Mouse (Mus musculus) kidney, embryonic 16.5 days (tissue): ENCODE measurements at regions not wholly inside any gene's neighbourhood (a gene's known extent, or its start where the extent isn't known, plus 50 kb on each side); places are given as distances from the start of the nearest gene placed in this dataset.

ENCODE experiments used
- ATAC-seq: fragments of 200-750 bp; cut with Nextera tagmentation; 2 replicates; pipeline ENCODE4 v1.8.0; 2017; ENCODE audit warnings: moderate TSS enrichment; ENCODE audit not compliant: low FRiP score, low TSS enrichment
- H3K27ac ChIP-seq: fragments of 300-500 bp; sonication (generic); 2 replicates; pipeline ENCODE4 v1.5.1; 2014; ENCODE audit warnings: low read length
- H3K27me3 ChIP-seq: fragments of 300-500 bp; sonication (generic); 2 replicates; pipeline ENCODE4 v1.6.1; 2014; ENCODE audit warnings: low read length, control low read depth, mixed read lengths; ENCODE audit not compliant: insufficient read depth
- H3K36me3 ChIP-seq: fragments of 300-500 bp; sonication (generic); 2 replicates; pipeline ENCODE4 v1.6.1; 2014; ENCODE audit warnings: low read length, control low read depth, mixed read lengths; ENCODE audit not compliant: insufficient read depth
- H3K4me1 ChIP-seq: fragments of 300-500 bp; sonication (generic); 2 replicates; pipeline ENCODE4 v1.6.1; 2014; ENCODE audit warnings: low read length, control low read depth, mixed read lengths; ENCODE audit not compliant: insufficient read depth
- H3K4me2 ChIP-seq: fragments of 300-500 bp; sonication (generic); replicated peaks from 2 replicates; pipeline ENCODE4 v1.6.1; 2014; ENCODE audit warnings: low read depth, low read length
- H3K4me3 ChIP-seq: fragments of 300-500 bp; sonication (generic); 2 replicates; pipeline ENCODE4 v1.5.1; 2014; ENCODE audit warnings: mild to moderate bottlenecking, low read length
- H3K9ac ChIP-seq: fragments of 300-500 bp; sonication (generic); replicated peaks from 2 replicates; pipeline ENCODE4 v1.6.1; 2014; ENCODE audit warnings: low read length
- H3K9me3 ChIP-seq: fragments of 300-500 bp; sonication (generic); 2 replicates; pipeline ENCODE4 v1.6.1; 2016; ENCODE audit warnings: low read length, control low read depth
- WGBS: fragments of 180-500 bp; shearing (Covaris S2); extraction: QIAGEN DNeasy Blood & Tissue Kit; methylation state at CpG from one replicate; pipeline ENCODE4 v1.1.7; 2014; 5-methylcytosine and 5-hydroxymethylcytosine counted together

DNA sequence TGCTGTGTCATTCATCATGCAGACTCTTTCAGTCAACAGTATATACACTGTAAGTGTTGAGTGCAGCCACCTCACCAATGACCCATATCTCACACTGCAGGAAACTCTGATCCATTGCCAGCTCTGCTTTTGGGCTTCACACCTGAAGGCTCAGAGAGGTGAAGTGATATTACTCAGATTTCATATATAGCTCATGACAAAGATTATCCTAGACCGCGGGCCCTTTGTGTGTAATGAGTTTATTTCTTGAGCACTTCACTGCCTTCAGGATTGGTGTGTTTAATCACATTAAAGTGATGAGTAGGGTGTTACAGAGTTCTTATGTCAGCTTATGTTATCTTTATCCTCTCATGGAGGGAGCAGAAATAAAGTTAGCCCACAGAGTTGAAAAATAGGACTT, 369.2 kb downstream of the Slc4a3 start:
- H3K9me3 ChIP-seq = no peaks in the 10 kb centered on the region
- no peaks in the 10 kb centered on the region for H3K36me3 ChIP-seq
- H3K9ac ChIP-seq = no peak overlapping the region
- ATAC-seq = no peak
- H3K4me3 ChIP-seq = no peak overlapping the region
- H3K27me3 ChIP-seq = no peaks in the 10 kb centered on the region
- H3K27ac ChIP-seq = no peak overlapping the region
- no peaks in the 10 kb centered on the region for H3K4me1 ChIP-seq
- WGBS = 89% methylated on average over 2 of the region's 2 CpGs
- no peak overlapping the region for H3K4me2 ChIP-seq

DNA sequence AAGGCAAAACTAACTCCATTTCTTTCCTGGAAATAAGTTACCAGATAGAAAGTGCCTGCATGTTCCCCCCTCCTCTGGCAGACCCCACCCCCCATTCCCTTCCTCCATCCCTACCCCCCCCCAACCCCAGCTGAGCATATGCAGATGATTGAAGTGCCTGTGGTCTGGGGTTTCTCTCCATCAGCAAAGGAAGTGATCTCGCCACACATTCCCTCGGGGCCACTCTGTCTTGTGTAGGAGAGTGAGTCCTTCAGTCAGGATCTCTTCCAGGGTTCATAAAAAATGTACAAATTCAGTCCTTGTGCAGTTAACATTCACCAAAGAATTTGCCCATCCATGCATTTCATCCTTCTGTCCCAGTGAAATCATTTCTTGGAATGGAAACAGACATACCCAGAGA, 370.1 kb downstream of the Slc4a3 start:
- Histone ChIP-seq H3K9ac (no peak overlapping the region), H3K27me3 (no peaks in the 10 kb centered on the region), H3K9me3 (no peaks in the 10 kb centered on the region), H3K36me3 (no peaks in the 10 kb centered on the region), H3K4me1 (no peaks in the 10 kb centered on the region), H3K27ac (no peak overlapping the region), H3K4me2 (no peak overlapping the region), H3K4me3 (no peak overlapping the region)
- 48% methylated on average over 2 of the region's 2 CpGs for WGBS
- ATAC-seq = no peak

DNA sequence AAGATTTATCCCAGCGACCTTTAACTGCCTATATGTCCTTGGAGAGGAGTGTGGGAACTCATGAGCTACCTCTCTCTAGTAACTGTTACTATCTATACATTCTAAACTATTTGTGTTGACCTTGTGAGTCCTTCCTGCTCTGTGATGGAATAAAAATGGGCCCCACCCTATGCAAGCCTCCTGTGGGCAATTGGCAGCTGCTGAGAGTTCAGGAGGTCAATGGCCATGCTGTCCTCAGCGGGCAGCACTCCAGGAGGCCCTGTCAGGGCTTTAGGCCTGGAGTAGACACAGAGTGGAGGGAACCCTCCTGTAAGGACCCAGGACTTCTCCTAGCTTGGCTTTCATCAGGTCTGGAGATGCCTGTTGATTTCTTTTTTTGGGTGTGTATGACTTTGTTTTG, 373.1 kb downstream of the Slc4a3 start:
- ATAC-seq = no peak
- Histone ChIP-seq H3K9me3 (no peaks in the 10 kb centered on the region), H3K4me3 (no peak overlapping the region), H3K4me2 (no peak overlapping the region), H3K36me3 (no peaks in the 10 kb centered on the region), H3K27me3 (no peaks in the 10 kb centered on the region), H3K27ac (no peak overlapping the region), H3K4me1 (no peaks in the 10 kb centered on the region), H3K9ac (no peak overlapping the region)
- 59% methylated on average over 2 of the region's 2 CpGs for WGBS

DNA sequence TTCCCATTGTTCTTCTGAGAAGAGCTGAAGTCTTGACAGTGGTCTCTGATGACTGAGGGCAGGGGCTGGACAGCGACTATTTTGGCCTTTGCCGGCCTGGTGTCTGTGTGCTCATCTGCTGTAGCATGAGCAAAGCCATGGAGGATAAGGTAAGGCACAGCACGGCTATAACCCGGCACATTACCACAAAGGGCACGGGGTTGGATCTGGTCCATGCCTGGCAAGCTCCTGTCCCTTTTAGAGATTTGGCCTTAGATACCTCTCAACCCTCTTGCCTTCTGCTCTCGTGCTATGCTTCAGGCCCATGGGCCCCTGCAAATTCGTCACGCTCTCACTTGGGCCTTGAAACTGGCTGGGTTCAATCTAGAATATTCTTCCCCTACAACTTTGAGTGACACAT, 379.0 kb downstream of the Slc4a3 start:
- Histone ChIP-seq H3K27ac (no peak overlapping the region), H3K9me3 (no peaks in the 10 kb centered on the region), H3K36me3 (no peaks in the 10 kb centered on the region), H3K9ac (no peak overlapping the region), H3K4me2 (no peak overlapping the region), H3K4me3 (no peak overlapping the region), H3K4me1 (no peaks in the 10 kb centered on the region; the same call in 1 of the 2 replicates), H3K27me3 (no peaks in the 10 kb centered on the region)
- 85% methylated on average over 8 of the region's 8 CpGs for WGBS
- ATAC-seq = no peak

DNA sequence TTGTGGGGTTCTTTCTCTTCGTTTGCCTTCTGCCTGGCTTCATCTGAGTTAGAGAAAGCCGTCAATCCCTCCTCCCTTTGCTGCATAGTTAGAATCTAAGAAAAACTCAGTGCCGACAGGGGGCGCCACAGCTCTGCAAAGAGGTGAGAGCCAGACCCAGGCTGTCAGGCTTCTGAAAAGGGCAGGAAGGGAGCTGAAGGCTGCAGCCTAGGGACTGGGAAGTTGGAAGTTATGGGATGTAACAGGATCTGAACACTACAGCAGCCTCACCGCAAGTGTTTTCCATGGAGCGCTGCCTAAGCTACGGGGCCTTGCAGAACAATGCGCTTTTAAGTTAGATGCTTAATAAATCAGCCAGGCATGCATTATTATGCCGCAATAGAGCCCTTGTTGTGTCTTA, 379.7 kb downstream of the Slc4a3 start:
- no peaks in the 10 kb centered on the region; the same call in 1 of the 2 replicates for H3K4me1 ChIP-seq
- no peak overlapping the region for H3K4me3 ChIP-seq
- no peak overlapping the region for H3K27ac ChIP-seq
- 6% methylated on average over 9 of the region's 9 CpGs for WGBS
- ATAC-seq = peak; percentile 91
- peak overlapping the region; percentile 21; the same call in 1 of the 2 replicates for H3K4me2 ChIP-seq
- no peak overlapping the region for H3K9ac ChIP-seq
- H3K27me3 ChIP-seq = no peaks in the 10 kb centered on the region
- no peaks in the 10 kb centered on the region for H3K9me3 ChIP-seq
- H3K36me3 ChIP-seq = no peaks in the 10 kb centered on the region

DNA sequence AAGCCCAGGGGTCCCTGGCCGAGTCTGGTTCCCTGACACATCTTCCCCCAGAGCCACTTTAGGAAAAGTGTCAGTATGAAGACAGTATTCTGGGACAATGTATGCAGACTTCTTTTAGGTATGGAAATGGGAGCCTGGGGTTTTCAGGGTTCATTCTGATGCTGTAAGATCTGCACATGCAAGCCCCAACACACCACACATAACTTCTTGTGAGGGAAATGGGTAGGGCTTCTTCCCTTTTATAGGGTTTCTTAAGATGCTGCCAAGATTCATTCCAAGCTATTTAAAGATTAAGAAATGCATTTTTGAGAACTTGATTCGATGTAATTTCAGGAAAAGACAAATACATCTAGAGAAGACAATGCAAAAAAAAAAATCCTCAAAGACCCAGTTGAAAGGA, 385.8 kb downstream of the Slc4a3 start:
- no peaks in the 10 kb centered on the region for H3K4me1 ChIP-seq
- H3K9ac ChIP-seq = no peak overlapping the region
- H3K9me3 ChIP-seq = no peaks in the 10 kb centered on the region
- WGBS = 67% methylated on average over 2 of the region's 2 CpGs
- no peak overlapping the region for H3K4me2 ChIP-seq
- no peak for ATAC-seq
- H3K27me3 ChIP-seq = no peaks in the 10 kb centered on the region
- H3K27ac ChIP-seq = no peak overlapping the region
- no peak overlapping the region for H3K4me3 ChIP-seq
- H3K36me3 ChIP-seq = no peaks in the 10 kb centered on the region

DNA sequence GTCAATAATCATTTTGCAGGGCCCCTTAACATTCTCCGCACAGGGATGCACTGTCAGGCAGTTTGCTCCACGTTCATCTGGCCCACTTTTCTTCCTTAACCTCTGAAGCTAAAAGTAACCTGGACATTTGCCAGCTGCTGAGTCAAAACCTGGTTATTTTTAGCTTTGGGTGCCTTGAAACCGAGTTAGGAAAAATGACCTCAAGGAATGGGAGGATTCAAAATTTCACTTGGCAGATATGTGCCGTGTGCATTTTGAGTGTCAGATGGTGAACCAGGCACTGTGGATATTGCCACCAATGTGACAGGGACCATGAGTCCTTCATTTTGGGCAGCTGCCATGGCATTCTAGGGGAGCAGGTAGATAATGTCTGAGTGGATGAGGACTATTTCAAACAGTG, 387.8 kb downstream of the Slc4a3 start:
- Histone ChIP-seq H3K27ac (no peak overlapping the region), H3K4me2 (no peak overlapping the region), H3K36me3 (no peaks in the 10 kb centered on the region), H3K9me3 (no peaks in the 10 kb centered on the region), H3K4me3 (no peak overlapping the region), H3K27me3 (no peaks in the 10 kb centered on the region), H3K9ac (no peak overlapping the region), H3K4me1 (no peaks in the 10 kb centered on the region)
- ATAC-seq = no peak
- 39% methylated on average over 4 of the region's 4 CpGs for WGBS

DNA sequence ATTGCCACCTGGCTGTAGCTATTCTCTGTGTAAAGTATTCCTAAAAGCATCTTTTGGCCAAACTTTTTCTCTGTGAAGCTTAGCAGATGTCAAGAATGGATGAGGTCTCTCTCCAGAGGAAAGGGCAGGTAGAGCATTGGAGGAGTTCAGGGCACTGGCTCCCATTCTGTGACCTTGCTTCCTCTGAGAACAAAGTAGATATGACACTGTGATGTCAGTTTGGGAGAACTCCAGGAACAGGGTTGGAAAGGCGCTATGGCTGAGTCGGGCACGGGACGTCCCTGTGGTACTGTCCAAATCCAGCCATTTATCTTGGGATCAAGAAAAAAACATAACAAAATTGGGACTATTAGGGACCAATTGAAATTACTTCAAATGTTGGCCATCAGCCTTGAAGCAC, 388.7 kb downstream of the Slc4a3 start:
- H3K27ac ChIP-seq = no peak overlapping the region
- H3K9me3 ChIP-seq = no peaks in the 10 kb centered on the region
- H3K4me1 ChIP-seq = no peaks in the 10 kb centered on the region
- H3K9ac ChIP-seq = no peak overlapping the region
- H3K27me3 ChIP-seq = no peaks in the 10 kb centered on the region
- 87% methylated on average over 4 of the region's 4 CpGs for WGBS
- no peak for ATAC-seq
- H3K4me3 ChIP-seq = no peak overlapping the region
- H3K4me2 ChIP-seq = no peak overlapping the region
- no peaks in the 10 kb centered on the region for H3K36me3 ChIP-seq

DNA sequence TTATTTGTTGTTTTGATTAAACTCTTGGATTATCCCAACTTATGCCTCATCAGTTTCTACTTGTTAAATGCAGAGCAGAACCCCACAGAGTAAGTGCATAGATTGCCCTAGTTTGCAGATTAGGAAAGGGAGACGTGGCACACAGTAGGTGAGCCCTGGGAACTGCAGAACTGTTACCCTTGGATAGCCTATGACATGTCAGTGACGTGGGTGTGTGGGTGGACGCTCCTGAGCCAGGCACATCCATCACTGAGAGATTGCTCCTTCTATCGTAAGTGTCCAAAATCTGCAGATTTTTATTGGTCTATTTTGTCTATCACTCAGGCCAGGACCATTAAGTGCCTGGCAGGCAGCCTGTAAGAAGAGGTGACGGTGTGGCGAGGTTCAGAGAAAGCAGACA, 389.8 kb downstream of the Slc4a3 start:
- Histone ChIP-seq H3K9ac (no peak overlapping the region), H3K36me3 (no peaks in the 10 kb centered on the region), H3K27me3 (no peaks in the 10 kb centered on the region), H3K4me3 (no peak overlapping the region), H3K27ac (no peak overlapping the region), H3K4me1 (no peaks in the 10 kb centered on the region), H3K4me2 (no peak overlapping the region), H3K9me3 (no peaks in the 10 kb centered on the region)
- ATAC-seq = no peak
- WGBS = 62% methylated on average over 6 of the region's 6 CpGs

DNA sequence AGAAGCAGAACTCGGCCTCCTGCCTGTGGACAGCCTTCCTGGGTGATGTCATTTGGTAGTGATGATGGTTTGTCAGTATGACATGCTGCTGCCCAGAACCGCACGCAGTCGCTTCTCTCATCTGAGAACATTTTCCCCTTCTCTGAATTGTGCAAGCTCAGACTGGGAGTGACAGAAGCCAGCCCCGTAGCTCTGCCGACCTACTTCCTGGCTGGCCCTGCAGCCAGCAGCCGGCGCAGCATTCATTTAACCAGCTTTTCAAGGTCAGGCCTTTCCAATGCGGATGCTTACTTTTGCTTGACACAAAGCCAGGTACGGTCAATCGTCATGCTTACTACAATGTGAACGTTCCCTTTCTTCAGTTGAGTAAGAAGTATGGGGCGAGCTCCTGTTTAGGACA, 390.5 kb downstream of the Slc4a3 start:
- H3K4me3 ChIP-seq = no peak overlapping the region
- H3K9me3 ChIP-seq = no peaks in the 10 kb centered on the region
- no peaks in the 10 kb centered on the region for H3K27me3 ChIP-seq
- no peaks in the 10 kb centered on the region for H3K4me1 ChIP-seq
- no peak overlapping the region for H3K27ac ChIP-seq
- no peak for ATAC-seq
- no peak overlapping the region for H3K4me2 ChIP-seq
- H3K36me3 ChIP-seq = no peaks in the 10 kb centered on the region
- no peak overlapping the region for H3K9ac ChIP-seq
- 67% methylated on average over 13 of the region's 13 CpGs for WGBS

DNA sequence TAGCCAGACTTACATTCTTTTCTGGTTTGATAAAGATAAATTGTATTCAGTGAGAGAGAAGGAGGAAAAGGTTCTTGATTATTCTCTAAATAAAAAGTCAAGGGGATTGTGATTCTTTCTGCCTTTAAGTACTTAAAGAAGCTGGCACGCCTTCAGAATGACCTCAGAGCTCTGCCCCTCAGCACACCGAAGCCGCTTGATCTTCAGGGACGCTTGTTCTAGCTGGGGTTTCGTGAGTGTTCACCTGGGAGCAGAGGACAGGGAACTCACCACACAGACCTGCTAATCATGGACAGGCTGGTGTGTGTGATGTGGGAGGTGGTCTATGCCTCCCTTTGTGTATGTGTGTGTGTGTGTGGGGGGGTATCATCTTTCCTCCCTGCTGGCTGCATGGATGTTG, 391.3 kb downstream of the Slc4a3 start:
- Histone ChIP-seq H3K4me3 (no peak overlapping the region), H3K4me1 (no peaks in the 10 kb centered on the region), H3K27ac (no peak overlapping the region), H3K36me3 (no peaks in the 10 kb centered on the region), H3K9ac (no peak overlapping the region), H3K9me3 (no peaks in the 10 kb centered on the region), H3K4me2 (no peak overlapping the region), H3K27me3 (no peaks in the 10 kb centered on the region)
- no peak for ATAC-seq
- 71% methylated on average over 5 of the region's 5 CpGs for WGBS
